Mouse (Mus musculus): ENCODE measurements around the gene Olfr45.
"Not testable (repeated sequence)": the region's sequence is repeated elsewhere in the genome, so short reads cannot be mapped to it uniquely, and the experiment has no call there.

Gene Olfr45

DNA sequence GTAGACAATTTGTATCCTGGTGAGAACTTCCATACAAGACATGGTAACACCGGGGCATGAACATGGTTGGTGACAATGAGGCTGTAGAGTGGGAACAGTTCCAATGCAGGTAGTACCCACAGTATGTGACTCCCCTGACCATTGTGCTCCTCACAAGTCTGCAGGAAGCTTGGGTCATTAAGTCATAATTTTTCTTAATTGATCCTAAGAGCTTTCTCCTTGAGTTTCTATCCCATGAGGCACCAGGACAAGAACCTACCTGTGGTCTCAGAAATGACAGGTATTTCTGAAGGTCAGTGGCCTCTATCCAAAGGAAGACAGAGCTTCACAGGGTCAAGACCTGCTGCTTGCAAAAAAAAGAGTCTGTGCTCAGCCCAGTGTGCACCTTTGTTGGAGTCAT lies at the start of gene Olfr45:
TSS of gene Olfr45 (plus strand) at position 301 of the 400 bp plus-strand sequence.
- no peak for DNase-seq

DNA sequence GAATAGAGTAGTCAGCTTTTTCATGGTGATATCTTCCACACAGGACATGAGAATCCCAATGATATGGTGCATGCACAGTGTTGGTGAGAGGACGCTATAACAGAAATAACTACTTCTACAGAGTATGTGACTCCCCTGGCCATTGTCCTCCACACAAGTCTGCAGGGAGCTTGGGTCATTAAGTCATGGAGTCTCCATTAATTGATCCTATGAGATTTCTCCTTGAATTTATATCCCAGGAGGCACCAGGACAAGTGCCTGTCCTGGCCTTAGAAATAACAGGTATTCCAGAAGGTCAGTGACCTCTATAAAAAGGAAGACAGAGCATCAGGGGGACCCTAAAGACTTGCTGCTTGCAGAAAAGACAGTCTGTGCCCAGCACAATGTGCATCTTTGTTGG lies 35.6 kb upstream of the Olfr45 start, which contains the start of gene Olfr53:
TSS of gene Olfr53 (plus strand) at position 301 of the 400 bp plus-strand sequence.
- DNase-seq, result no peak

DNA sequence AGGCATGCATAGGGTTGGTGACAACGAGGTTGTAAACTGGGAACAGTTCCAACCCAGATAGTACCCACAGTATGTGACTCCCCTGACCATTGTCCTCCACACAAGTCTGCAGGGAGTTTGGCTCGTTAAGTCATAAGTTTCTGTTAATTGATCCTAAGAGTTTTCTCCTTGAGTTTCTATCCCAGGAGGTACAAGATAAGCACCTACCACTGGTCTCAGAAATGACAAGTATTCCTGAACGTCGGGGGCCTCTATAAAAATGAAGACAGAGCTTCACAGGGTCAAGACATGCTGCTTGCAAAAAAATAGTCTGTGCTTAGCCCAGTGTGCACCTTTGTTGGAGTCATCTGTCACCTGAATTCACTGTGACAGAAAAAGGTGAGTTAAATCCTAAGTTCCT lies 22.1 kb upstream of the Olfr45 start, which contains the start of gene Olfr539:
TSS of gene Olfr539 (plus strand) at position 301 of the 400 bp plus-strand sequence.
- DNase-seq, result no peak

DNA sequence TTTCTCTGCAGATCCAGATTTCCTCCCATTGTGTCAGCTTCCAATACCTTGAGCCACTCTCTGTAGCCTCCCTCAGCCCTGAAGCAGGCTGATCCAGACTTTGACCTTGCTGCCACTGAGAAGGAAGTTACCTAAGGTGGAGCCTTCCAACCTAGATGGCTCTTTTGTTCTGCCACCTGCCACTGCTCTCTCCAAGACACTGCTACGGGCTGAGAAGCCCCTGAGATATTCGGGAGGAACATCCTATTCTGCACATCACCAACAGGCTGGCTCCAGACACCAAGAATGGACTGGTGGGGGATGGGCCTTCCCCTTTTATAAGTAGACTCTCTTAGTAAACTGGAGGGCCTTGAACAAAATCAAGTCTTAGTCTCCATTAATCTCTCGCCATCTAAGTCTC lies 11.1 kb upstream of the Olfr45 start:
- DNase-seq, result not testable (repeated sequence)

- DNase-seq, result no peak
Measured at GRCm38 (mm10) chr7:140675863-140676262, 5.9 kb upstream of the Olfr45 start.

DNA sequence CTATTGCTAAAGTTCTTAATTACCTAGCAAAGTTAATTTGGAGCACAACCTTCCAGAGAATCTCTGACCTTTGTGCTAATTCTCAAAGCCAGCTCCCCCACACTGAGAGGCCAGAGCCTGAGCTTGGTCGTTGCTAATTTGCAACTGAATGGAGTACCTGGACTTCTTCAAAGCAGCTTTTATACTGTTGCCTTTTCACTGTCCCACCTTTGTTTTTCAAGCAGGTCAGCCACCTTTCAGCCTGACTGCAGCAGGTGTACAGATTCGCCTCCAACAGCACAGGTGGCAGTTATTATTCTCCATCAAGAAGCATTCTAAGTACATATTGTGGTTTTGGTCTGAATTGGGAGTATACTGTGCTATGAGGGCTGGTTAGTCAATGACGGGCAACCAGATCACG lies 2.2 kb upstream of the Olfr45 start:
- DNase-seq, result not testable (repeated sequence)

GRCm38 (mm10) chr7:140696967-140697366 lies 15.2 kb downstream of the Olfr45 start, which contains the start of gene Olfr541:
Gene Olfr541 (plus strand): TSS chr7:140697267.
- DNase-seq, result no peak

DNA sequence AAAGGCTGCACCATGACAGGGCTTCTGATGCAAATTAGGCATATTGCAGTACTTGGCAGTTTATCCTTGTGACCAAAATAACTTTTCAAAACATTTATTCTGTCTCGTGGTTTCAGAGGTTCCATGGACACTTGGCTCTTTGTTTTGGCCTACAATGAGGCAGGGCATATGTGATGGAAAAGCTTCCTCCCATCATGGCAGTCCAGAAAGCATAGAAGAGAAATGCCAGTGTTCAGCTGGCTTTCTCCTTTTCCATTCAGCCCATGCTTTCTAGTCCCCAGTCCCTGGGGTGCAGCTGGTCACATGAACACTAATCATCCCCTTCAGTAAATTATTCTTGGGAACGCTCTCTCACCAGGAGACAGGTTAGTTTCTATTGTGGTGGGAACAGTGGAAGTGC lies 24.6 kb downstream of the Olfr45 start:
- no peak for DNase-seq

- no peak for DNase-seq
Measured at GRCm38 (mm10) chr7:140707536-140708284, 26.0 kb downstream of the Olfr45 start.

GRCm38 (mm10) chr7:140717155-140718055 lies 35.7 kb downstream of the Olfr45 start:
- no peak for DNase-seq

DNA sequence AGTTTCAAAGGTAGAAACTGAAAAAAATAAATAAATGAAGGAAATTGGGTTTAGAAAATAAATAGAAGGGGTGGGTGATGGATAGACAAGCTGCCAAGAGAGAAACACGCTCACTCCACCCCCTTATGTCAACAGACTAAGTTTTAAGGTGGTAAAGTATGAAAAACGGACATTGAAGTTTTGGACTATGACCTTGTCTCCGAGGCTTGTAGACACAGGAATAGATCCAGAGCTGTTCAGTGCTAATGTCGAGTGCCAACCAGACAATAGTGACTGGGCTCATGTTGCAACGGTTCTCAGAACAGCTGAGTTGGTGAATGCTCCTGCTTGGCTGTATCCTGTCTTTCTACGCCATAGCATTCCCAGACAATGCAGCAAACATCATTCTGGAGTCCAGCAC lies 39.3 kb downstream of the Olfr45 start:
- DNase-seq, result no peak

DNA sequence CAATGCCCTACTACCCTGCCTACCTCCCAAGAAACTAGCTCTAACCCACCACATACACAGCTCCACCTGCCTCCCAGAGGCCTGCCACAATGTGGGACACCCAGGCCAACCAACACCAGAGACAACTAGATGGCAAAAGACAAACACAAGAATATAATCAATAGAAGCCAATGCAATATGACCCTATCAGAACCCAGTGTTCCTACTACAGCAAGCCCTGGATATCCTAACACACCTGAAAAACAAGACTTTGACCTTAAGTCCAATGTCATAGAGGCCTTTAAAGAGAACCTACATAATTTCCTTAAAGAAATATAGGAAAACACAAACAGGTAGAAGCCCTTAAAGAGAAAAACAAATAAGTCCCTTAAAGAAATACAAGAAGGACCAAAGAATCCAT lies 43.8 kb downstream of the Olfr45 start:
- DNase-seq, result no peak

DNA sequence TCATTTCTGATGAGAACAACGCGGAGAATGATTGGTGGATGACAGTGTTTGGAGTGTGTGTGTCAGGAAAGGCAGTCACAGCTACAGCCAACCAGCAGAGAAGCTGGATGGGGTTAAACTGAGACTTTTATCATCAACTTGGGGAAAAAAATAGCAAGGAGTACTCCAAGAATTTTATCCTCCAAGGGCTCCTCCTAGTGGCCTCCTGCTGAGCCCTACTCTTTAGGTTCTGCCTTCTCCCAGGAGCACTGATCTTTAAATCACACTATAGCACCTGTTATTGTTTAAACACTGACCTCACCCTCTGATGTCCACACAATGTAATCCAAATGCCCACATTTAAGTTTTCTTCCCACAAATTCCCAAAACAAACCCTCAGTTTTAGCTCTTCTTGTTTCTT lies 51.4 kb downstream of the Olfr45 start:
- no peak for DNase-seq

All from right cerebral cortex, postnatal 4 days (tissue).